Mouse (Mus musculus): ENCODE measurements around the gene Bsph1.
"Not testable (repeated sequence)": the region's sequence is repeated elsewhere in the genome, so short reads cannot be mapped to it uniquely, and the experiment has no call there.

Bsph1 gene

GRCm38 (mm10) chr7:13450541-13450940 is at the start of gene Bsph1:
Bsph1 (plus strand) TSS chr7:13450841.
- DNase-seq (ENCODE audit: extremely low spot score, low spot score) = not testable (repeated sequence)

GRCm38 (mm10) chr7:13511539-13511938 is 60.9 kb downstream of the Bsph1 start:
- no peak for DNase-seq (ENCODE audit: extremely low spot score, low spot score)

All from neural tube, embryonic 10.5 days (tissue).